Mouse (Mus musculus) urinary bladder, postnatal 14 days (tissue): ENCODE results near the gene Atp5d.
"Not testable (repeated sequence)": the region's sequence is repeated elsewhere in the genome, so short reads cannot be mapped to it uniquely, and the experiment has no call there.

Source experiments
- DNase-seq: peaks from one replicate; pipeline ENCODE4 v3.0.0; 2021; ENCODE audit warnings: low spot score

Atp5d gene

GRCm38 (mm10) chr10:80154384-80154783, 16.0 kb downstream of the Atp5d start:
- DNase-seq, result no peak

DNA sequence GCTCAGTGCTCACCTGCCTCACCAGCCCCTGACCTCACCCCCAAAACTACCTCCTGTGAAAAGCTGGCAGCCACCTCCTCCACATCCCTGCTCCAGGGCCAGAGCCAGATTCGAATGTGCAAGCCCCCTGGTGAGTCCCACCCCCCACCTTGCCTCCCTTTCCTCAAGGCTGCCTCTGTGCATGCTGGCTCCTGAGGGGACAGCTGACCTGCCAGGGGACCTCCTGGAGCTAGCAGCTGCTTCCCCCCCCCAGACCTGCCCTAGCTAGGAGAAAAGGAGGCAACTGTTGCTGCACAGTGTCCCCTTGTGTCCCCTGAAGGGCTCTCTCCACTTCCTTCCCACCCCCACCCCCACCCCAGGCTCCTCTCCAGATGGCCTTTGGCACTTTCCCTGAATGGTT, 16.8 kb downstream of the Atp5d start:
- no peak for DNase-seq

GRCm38 (mm10) chr10:80156002-80156751, 17.7 kb downstream of the Atp5d start:
- no peak for DNase-seq

GRCm38 (mm10) chr10:80156752-80157053, 18.3 kb downstream of the Atp5d start:
- no peak for DNase-seq

GRCm38 (mm10) chr10:80157141-80157929, 18.9 kb downstream of the Atp5d start:
- DNase-seq, result no peak

DNA sequence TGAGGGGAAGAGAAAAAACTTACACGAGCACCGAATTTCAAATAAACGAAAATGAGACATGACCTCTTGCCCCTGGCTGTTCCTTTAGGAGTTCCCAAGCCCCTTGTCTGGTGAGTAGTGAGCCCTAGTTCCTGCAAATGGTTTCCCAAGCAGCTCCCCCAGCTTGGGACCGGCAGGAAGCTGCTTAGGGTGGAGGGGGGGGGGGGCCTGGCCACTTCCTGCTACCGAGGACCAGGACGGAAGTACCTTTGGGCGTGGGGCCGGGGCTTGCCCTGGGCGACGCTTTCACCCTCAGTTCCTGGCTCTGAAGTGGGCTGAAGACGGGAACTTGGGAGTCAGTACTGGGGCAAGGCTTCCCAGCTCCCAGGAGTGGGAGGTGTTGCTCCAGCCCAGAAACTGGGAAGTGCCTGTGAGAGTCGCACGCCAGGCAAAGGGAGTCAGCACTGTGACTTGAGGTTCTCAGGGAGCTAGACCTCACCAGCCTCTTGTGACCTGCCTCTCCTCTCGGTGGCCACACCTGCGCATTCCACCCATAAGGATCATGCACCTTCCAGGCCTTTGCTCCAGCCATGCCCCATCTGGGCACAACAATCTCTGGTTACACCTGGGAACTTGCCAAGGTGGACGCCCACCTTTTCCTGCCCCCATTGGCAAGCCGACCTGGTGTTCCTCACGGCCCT, 20.0 kb downstream of the Atp5d start:
- DNase-seq, result peak; percentile 63

DNA sequence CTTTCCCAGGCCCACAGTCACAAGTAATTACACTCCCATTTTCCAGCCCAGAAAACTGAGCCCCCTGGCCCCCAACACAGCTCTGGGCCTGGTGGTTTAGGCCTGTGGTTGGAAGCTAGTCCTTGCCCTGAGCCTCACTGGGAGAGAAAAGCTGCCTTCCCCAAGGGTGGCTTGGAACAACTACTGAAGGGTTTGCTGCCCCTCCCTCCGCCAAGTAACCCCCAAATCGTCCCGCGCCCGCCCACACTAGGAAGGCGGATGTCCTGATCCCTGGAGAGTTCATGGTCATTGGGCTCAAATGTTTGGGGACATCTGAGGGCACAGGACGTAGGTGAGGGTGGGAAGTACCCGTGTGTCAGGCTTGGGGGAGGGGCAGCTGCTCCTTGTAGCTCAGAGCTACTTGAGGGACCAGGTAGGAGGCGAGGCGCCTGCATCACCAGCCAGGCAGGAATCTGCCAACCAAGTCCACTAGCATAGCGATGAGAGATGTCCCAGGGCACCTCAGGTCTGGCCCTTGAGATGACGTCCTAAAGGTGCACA, 20.7 kb downstream of the Atp5d start:
- peak; percentile 60 for DNase-seq

GRCm38 (mm10) chr10:80159561-80160454, 21.4 kb downstream of the Atp5d start:
- peak; percentile 99 for DNase-seq

DNA sequence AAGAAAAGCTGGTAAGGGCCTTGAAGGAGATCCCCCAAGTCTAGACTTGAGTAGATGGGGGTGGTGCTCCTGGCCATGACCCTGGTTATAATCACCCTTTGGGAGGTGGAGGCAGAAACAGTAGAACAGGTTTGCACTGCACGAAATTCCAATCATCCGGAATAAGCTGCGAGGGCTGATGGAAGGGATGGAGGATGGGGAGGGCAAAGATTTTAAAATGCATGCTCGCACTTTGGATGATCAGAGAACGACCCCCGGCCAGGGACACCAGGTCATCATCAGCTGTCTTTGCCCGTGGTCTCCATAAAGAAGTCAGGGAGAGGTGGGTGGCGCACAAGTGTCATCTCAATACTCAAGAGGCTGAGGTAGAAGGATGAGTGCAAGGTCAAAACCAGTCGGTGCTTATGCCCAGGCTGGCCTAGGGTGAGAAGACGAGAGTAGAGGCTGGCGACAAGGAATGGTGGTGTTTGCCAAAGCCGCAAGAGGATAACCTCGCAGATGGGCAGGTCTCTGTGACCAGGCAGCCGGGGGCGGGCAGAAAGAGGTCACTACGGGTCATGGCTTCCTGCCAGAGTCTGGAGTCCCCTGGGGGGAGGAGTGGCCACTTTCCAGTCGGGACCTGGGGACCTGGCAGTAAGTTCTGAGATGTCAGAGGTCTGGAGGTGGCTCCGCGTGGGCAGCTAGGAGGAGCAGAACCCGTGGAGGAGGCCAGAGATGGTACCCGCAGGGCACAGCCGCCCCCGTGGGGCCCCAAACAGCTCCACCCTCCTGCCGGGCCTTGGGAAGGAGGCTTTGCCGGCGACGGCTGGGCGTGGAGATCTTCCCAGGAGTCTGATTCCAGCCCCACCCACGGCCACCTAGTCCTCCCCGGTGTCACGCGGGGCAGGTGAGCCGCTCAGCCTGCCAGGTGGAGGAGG, 22.3 kb downstream of the Atp5d start:
- DNase-seq, result peak; percentile 88

- DNase-seq, result peak; percentile 24
Observed at GRCm38 (mm10) chr10:80161522-80162242, 23.2 kb downstream of the Atp5d start.

GRCm38 (mm10) chr10:80162243-80162608, 23.8 kb downstream of the Atp5d start:
- no peak for DNase-seq

GRCm38 (mm10) chr10:80162716-80163299, 24.4 kb downstream of the Atp5d start:
- DNase-seq, result no peak

DNA sequence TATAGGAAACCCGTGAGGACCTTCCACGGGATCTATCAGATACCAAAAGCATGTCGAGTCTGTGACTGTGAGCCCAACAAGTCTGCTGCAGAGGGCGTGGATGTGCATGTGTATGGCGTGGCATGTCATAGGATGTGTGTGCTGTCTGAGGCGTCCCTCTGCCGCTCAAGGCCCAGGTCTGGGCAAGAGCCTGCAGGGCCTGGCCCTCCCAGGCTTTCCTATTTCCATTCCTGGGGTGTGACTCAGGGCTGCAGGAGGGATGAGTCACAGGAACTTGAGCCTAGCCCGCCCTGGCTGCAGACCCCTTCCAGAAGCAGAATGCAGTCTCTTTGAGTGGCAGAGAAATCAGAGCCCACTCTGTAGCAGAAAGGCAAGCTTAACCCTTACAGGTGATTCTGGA, 25.3 kb downstream of the Atp5d start:
- peak; percentile 81 for DNase-seq

- no peak for DNase-seq
Observed at GRCm38 (mm10) chr10:80164161-80164997, 25.9 kb downstream of the Atp5d start.

DNA sequence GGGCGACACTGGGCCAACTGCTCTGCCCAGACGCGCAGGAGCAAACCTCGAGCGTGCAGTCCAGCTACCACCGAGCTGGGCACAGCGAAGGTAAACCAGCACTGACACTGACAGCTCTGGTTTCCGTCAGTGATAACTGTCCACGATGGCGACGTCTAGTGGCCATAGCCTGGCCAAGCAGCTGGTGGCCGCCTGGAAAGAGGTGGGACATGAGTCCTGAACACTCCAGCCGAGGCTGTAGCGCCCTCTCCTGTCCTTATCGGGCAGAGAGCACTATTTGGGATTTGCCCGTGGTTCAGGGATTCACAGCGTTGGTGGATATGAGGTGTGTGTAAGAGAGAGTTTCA, 26.5 kb downstream of the Atp5d start:
- peak; percentile 98 for DNase-seq

GRCm38 (mm10) chr10:80165392-80166128, 27.1 kb downstream of the Atp5d start, which contains the start of gene Cirbp:
Gene Cirbp, plus strand, starts transcription at chr10:80165985.
- DNase-seq, result no peak

- not testable (repeated sequence) for DNase-seq
Observed at GRCm38 (mm10) chr10:80166136-80166535, 27.7 kb downstream of the Atp5d start.

GRCm38 (mm10) chr10:80167460-80168037, 29.1 kb downstream of the Atp5d start:
- peak; percentile 99 for DNase-seq
